Mouse (Mus musculus) small intestine, adult 2 months (tissue): ENCODE measurements at regions not wholly inside any gene's neighbourhood (a gene's known extent, or its start where the extent isn't known, plus 50 kb on each side); places are given as distances from the start of the nearest gene placed in this dataset.

Experiments used
- CTCF ChIP-seq: fragments of 200-500 bp; IDR thresholded peaks from 2 replicates; pipeline ENCODE4 v1.5.1; 2012; ENCODE audit warnings: low read depth, mild to moderate bottlenecking, control low read depth, inconsistent platforms, low read length, moderate library complexity, mixed read lengths; ENCODE audit not compliant: insufficient replicate concordance, insufficient read length; ENCODE audit errors: extremely low read depth
- POLR2A ChIP-seq: fragments of 200-500 bp; IDR thresholded peaks from 2 replicates; pipeline ENCODE4 v1.6.1; 2012; ENCODE audit warnings: low read depth, mild to moderate bottlenecking, control low read depth, inconsistent platforms, low read length, moderate library complexity

DNA sequence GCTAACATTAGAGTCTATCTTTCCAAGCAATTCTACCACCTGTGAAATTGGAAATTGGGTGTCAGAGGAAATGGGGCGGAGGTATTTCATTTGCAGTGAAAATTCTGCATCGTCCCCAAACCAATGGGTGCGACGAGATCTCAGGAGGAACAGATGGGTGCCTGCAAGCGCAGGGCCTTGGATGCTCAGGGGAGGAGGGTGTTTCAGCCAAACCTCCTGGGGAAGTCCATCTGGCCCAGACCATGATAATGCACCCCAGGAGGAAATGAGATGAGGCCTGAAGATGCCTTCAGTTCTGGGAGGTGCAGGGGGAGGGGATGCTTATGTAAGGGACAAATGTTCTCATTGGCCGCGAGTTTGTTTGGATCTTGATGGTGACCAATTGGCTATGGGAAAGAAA, 205.9 kb upstream of the Dynlrb2 start:
- TF ChIP-seq CTCF (no peak), POLR2A (no peak)
